Mouse (Mus musculus) hindbrain, postnatal 0 days (tissue): ENCODE data around the gene Hgd. TPM values are rescaled to one million over a fixed set of nuclear protein-coding genes. Genes with fewer than 3 reads are reported as not detected.

Experiments used
- ATAC-seq: fragments of 200-750 bp; cut with Nextera tagmentation; 2 replicates; pipeline ENCODE4 v1.8.0; 2017; ENCODE audit warnings: mild to moderate bottlenecking, moderate TSS enrichment, moderate library complexity
- DNase-seq: peaks from one replicate; pipeline ENCODE4 v3.0.0-alpha.2; 2015; ENCODE audit warnings: low spot score
- H3K27ac ChIP-seq: fragments of 300-500 bp; sonication (generic); 2 replicates; pipeline ENCODE4 v1.5.1; 2014; ENCODE audit warnings: mild to moderate bottlenecking
- H3K27me3 ChIP-seq: fragments of 300-500 bp; sonication (generic); 2 replicates; pipeline ENCODE4 v1.6.1; 2014; ENCODE audit warnings: low read length, mixed read lengths; ENCODE audit not compliant: insufficient read depth
- H3K36me3 ChIP-seq: fragments of 300-500 bp; sonication (generic); 2 replicates; pipeline ENCODE4 v1.6.1; 2014; ENCODE audit warnings: low read length, mixed read lengths; ENCODE audit not compliant: insufficient read depth
- H3K4me1 ChIP-seq: fragments of 300-500 bp; sonication (generic); 2 replicates; pipeline ENCODE4 v1.6.1; 2014; ENCODE audit warnings: antibody characterized with exemption, low read length, mixed read lengths; ENCODE audit not compliant: insufficient read depth
- H3K4me2 ChIP-seq: fragments of 300-500 bp; sonication (generic); 2 replicates; pipeline ENCODE4 v1.6.1; 2014; ENCODE audit warnings: low read depth, mild to moderate bottlenecking, low read length, moderate library complexity, mixed read lengths
- H3K4me3 ChIP-seq: fragments of 300-500 bp; sonication (generic); 2 replicates; pipeline ENCODE4 v1.5.1; 2014; ENCODE audit warnings: low read length
- H3K9ac ChIP-seq: fragments of 300-500 bp; sonication (generic); replicated peaks from 2 replicates; pipeline ENCODE4 v1.6.1; 2014; ENCODE audit warnings: mild to moderate bottlenecking, low read length, moderate library complexity, mixed read lengths
- H3K9me3 ChIP-seq: fragments of 300-500 bp; sonication (generic); 2 replicates; pipeline ENCODE4 v1.6.1; 2016; ENCODE audit warnings: low read length, mixed read lengths
- CTCF ChIP-seq: IDR thresholded peaks from 2 replicates; pipeline ENCODE4 v1.5.1; 2016; ENCODE audit warnings: antibody characterized with exemption, control low read depth, low read depth
- WGBS: fragments of 180-500 bp; shearing (Covaris S2); extraction: QIAGEN DNeasy Blood & Tissue Kit; methylation state at CpG from one replicate; pipeline ENCODE4 v1.1.7; 2014; 5-methylcytosine and 5-hydroxymethylcytosine counted together
- polyA plus RNA-seq: library from polyadenylated mRNA; unstranded; fragments of >200 nt; fragmentation: Nextera tagmentation; extraction: Ambion mirVana; gene quantifications from 2 replicates; pipeline ENCODE4 v1.2.1, GENCODE M21; 2015
- total RNA-seq: library from RNA; depleted of rRNA; stranded (reverse); fragments of >200 nt; gene quantifications from 2 replicates; pipeline ENCODE4 v1.2.3, GENCODE M21; 2014

The Hgd gene
- total and polyA plus RNA-seq, 2 experiments from 2014 or later = 0.26 TPM; not detected in 1

- Histone ChIP-seq H3K4me3 (no peak overlapping the region), H3K27ac (peak overlapping the region; percentile 80), H3K4me1 (peaks cover 9% of the 10 kb centered on the region), H3K9me3 (no peaks in the 10 kb centered on the region), H3K27me3 (no peaks in the 10 kb centered on the region), H3K4me2 (peak overlapping the region; percentile 55), H3K36me3 (no peaks in the 10 kb centered on the region), H3K9ac (no peak overlapping the region; the same call in 1 of the 2 replicates)
- 0 out of 2 replicates have a peak, but pooled peaks have one; percentile 1 for ATAC-seq
- no peak for TF ChIP-seq CTCF
- no peak for DNase-seq
- 45% methylated on average over 8 of the region's 8 CpGs for WGBS
Observed at GRCm38 (mm10) chr16:37585129-37585563, 5.2 kb downstream of the Hgd start.

DNA sequence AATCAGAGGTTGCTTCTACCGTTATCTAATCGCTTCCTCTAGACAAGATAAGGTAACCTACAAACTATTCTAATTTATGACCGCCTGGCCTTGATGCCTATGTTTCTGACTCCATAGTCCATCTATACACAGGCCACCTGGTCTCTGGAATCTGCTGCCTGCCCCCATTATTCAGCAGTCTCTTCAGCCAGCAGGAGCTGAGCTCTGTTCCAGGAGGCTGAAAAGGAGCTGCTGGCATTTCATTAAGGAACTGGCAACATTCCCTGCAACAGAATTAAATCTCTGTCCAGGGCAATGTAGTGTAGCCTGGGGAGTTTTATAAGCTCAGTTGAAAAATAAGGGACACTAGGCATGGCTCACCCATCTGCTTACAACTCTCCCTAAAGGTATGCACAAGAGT lies 11.0 kb downstream of the Hgd start:
- H3K27me3 ChIP-seq = no peaks in the 10 kb centered on the region
- DNase-seq (peak; percentile 60), ATAC-seq (no peak)
- no peak for TF ChIP-seq CTCF
- no peak overlapping the region for H3K4me2 ChIP-seq
- peaks cover 12% of the 10 kb centered on the region; the same call in 1 of the 2 replicates for H3K4me1 ChIP-seq
- H3K36me3 ChIP-seq = no peaks in the 10 kb centered on the region
- 53% methylated on average over 3 of the region's 3 CpGs for WGBS
- no peak overlapping the region for H3K27ac ChIP-seq
- no peaks in the 10 kb centered on the region for H3K9me3 ChIP-seq
- no peak overlapping the region for H3K9ac ChIP-seq
- no peak overlapping the region for H3K4me3 ChIP-seq

DNA sequence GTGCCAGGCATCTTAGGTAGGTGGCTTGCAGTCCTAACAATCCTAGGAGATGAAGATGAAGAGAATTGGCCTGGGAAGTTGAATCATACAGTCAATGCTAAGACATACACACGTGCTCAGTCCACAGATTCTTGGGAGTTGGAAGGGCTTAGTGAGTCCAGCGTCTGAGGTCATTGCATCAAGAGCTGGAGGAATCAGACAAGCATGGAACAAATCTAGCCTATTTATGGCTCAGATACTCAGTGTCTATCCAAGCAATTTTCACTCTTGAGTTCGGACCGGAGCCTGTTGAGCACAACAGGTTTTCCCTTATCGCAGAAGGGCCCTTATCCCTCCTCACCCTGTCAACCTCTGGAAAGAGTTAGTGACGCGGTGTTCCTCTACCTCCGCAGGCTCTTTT lies 11.6 kb downstream of the Hgd start:
- Histone ChIP-seq H3K4me3 (no peak overlapping the region), H3K27ac (no peak overlapping the region), H3K4me1 (peaks cover 12% of the 10 kb centered on the region; the same call in 1 of the 2 replicates), H3K9ac (no peak overlapping the region), H3K4me2 (no peak overlapping the region), H3K27me3 (no peaks in the 10 kb centered on the region), H3K9me3 (no peaks in the 10 kb centered on the region), H3K36me3 (no peaks in the 10 kb centered on the region)
- ATAC-seq (no peak), DNase-seq (no peak)
- no peak for TF ChIP-seq CTCF
- 90% methylated on average over 8 of the region's 8 CpGs for WGBS

DNA sequence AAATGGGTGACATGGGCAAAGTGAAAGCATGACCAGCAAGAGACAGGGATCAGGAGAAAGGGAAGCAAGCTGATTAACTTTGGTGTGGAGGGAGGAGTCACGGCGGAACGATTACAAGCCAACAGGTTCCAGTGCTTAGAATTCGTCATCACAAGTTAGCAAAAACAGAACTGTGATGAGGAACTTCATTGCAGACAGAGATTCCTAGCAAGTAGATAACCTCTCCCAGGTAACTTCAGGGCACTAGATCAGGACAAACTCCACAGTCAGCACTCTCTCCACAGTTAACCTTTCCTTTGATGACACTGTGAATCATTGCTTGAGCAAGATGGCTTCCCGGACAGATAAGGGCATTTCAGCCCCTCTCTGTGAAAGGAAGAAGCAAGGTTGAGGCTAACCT lies 17.5 kb downstream of the Hgd start:
- WGBS = 70% methylated on average over 5 of the region's 5 CpGs
- Histone ChIP-seq H3K27ac (no peak overlapping the region), H3K36me3 (no peaks in the 10 kb centered on the region), H3K9ac (no peak overlapping the region), H3K4me3 (no peak overlapping the region), H3K4me1 (no peaks in the 10 kb centered on the region), H3K9me3 (no peaks in the 10 kb centered on the region), H3K27me3 (no peaks in the 10 kb centered on the region), H3K4me2 (no peak overlapping the region)
- no peak for ATAC-seq
- no peak for DNase-seq
- TF ChIP-seq CTCF = no peak

- Histone ChIP-seq H3K36me3 (no peaks in the 10 kb centered on the region), H3K9ac (no peak overlapping the region), H3K4me2 (no peak overlapping the region), H3K4me1 (no peaks in the 10 kb centered on the region), H3K27ac (no peak overlapping the region), H3K4me3 (no peak overlapping the region), H3K27me3 (no peaks in the 10 kb centered on the region), H3K9me3 (no peaks in the 10 kb centered on the region)
- no peak for DNase-seq
- no peak for TF ChIP-seq CTCF
- no peak for ATAC-seq
- WGBS = 87% methylated on average over 7 of the region's 7 CpGs
Observed at GRCm38 (mm10) chr16:37598463-37598862, 18.5 kb downstream of the Hgd start.

GRCm38 (mm10) chr16:37599326-37599725 lies 19.4 kb downstream of the Hgd start:
- H3K4me3 ChIP-seq = no peak overlapping the region
- DNase-seq (no peak), ATAC-seq (no peak)
- H3K27ac ChIP-seq = no peak overlapping the region
- no peak for TF ChIP-seq CTCF
- no peaks in the 10 kb centered on the region for H3K4me1 ChIP-seq
- H3K4me2 ChIP-seq = no peak overlapping the region
- no peak overlapping the region for H3K9ac ChIP-seq
- no peaks in the 10 kb centered on the region for H3K9me3 ChIP-seq
- H3K36me3 ChIP-seq = no peaks in the 10 kb centered on the region
- 72% methylated on average over 3 of the region's 3 CpGs for WGBS
- no peaks in the 10 kb centered on the region for H3K27me3 ChIP-seq

DNA sequence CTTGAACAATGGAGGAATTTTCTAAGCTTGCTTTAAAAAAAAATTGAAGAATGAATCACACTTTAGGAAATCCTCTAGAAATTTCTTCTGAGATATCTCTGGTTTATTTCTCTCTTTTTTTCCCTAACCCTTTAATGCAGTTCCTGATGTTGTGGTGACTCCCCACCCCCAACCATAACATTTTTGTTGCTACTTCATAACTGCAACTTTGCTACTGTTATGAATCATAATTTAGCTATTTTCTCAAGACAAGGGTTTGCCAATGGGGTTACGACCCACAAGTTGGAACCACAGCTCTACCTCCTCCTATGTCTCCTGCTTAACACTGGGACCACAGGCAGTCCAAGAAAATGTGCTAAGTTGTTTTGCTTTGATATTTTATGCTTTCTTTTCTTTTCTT lies 23.5 kb downstream of the Hgd start:
- TF ChIP-seq CTCF = no peak
- no peak for DNase-seq
- no peak overlapping the region for H3K4me3 ChIP-seq
- ATAC-seq = no peak
- no peak overlapping the region for H3K27ac ChIP-seq
- no peak overlapping the region for H3K9ac ChIP-seq
- WGBS = 93% methylated on average over 1 of the region's 1 CpGs
- H3K9me3 ChIP-seq = no peaks in the 10 kb centered on the region
- H3K4me1 ChIP-seq = no peaks in the 10 kb centered on the region
- H3K36me3 ChIP-seq = no peaks in the 10 kb centered on the region
- no peaks in the 10 kb centered on the region for H3K27me3 ChIP-seq
- no peak overlapping the region for H3K4me2 ChIP-seq
